7 mouse cellular contexts compared by ENCODE assay signal in the genomic region with DNA sequence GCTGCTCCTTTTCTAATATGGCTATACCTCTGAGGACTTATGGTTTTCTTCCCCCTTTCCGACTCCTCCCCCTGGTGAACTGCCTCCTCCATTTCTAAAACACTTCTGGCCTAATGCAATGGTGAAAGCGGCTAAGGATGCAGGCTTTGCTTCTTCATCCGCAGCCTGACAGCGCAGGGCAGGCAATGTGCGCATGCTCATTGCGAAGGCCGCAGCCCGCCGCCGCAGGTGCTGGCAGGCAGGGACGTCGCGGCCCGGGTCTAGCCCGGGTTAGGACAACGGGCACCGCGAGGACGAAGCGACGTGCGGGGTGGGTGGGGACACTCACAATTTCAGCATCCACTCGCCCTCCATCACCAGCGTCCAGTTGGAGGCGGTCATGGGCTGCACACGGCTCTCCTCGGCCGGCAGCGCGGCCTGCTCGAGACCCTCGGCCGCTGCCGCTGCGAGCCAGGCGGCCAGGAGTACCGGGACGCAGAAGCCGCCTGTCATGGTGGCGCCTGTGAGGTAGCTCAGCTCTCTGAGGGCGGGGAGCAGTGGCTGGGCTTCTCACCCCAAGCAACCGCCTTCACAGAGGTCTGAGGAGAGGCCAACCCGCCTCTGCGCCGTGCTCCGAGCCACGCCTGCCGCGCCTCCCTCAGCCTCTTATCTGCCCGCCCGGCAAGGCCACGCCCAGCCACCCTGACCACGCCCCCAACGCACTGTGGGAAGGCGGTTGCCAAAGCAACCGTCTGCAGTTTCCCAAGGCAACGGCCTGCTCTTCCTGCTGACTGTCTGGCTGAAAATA. TPM values are rescaled to one million over a fixed set of nuclear protein-coding genes. Genes with fewer than 3 reads are reported as not detected.
A peak's percentile ranks its signal among the peaks of the same experiment; 100 is the strongest.
DNase-seq lines count a peak whose midpoint lies in the region; ATAC-seq and TF ChIP-seq lines count a peak whose summit lies in the region.

Tmx4 (minus strand) TSS at position 632 of the 787 bp plus-strand sequence.

- peak within 1 kb of the TSS; percentile 72 for H3K9ac ChIP-seq in embryonic facial prominence, embryonic 12.5 days
- peak within 1 kb of the TSS; percentile 83 for H3K9ac ChIP-seq in limb, embryonic 12.5 days (replicated peaks)
- H3K9ac ChIP-seq in midbrain, embryonic 15.5 days, result peak within 1 kb of the TSS; percentile 81

- peak; percentile 89 for TF ChIP-seq POLR2A in kidney, adult 2 months (IDR thresholded peaks at IDR 0.05; ENCODE audit: low read depth, low read length)
- TF ChIP-seq POLR2A in spleen, adult 2 months (IDR thresholded peaks at IDR 0.05; ENCODE audit: low read depth, low read length), result peak; percentile 46

- H3K36me3 ChIP-seq in embryonic facial prominence, embryonic 12.5 days, result no peaks in the 10 kb centered on the region
- no peaks in the 10 kb centered on the region; the same call in 1 of the 2 replicates for H3K36me3 ChIP-seq in kidney, adult 2 months (ENCODE audit: control insufficient read depth, insufficient read depth, low read length)
- H3K36me3 ChIP-seq in limb, embryonic 12.5 days, result peaks cover 2% of the 10 kb centered on the region; the same call in 1 of the 2 replicates
- H3K36me3 ChIP-seq in midbrain, embryonic 15.5 days (replicated peaks), result no peaks in the 10 kb centered on the region; the same call in 1 of the 2 replicates
- H3K36me3 ChIP-seq in spleen, adult 2 months (ENCODE audit: control insufficient read depth, insufficient read depth, low read length), result no peaks in the 10 kb centered on the region

- no peak for TF ChIP-seq CTCF in kidney, adult 2 months (conservative IDR thresholded peaks at IDR 0.05; ENCODE audit: insufficient read depth, insufficient read length, low read depth, low read length)
- no peak for TF ChIP-seq CTCF in spleen, adult 2 months (IDR thresholded peaks at IDR 0.05; ENCODE audit: extremely low read depth, insufficient read depth, insufficient read length, insufficient replicate concordance)

- peak within 1 kb of the TSS; percentile 95 for H3K27ac ChIP-seq in embryonic facial prominence, embryonic 12.5 days
- peak within 1 kb of the TSS; percentile 72 for H3K27ac ChIP-seq in kidney, adult 2 months (ENCODE audit: insufficient read depth, low read depth, low read length)
- H3K27ac ChIP-seq in limb, embryonic 12.5 days, result peak within 1 kb of the TSS; percentile 98
- peak within 1 kb of the TSS; percentile 99 for H3K27ac ChIP-seq in midbrain, embryonic 15.5 days
- peak within 1 kb of the TSS; percentile 80 for H3K27ac ChIP-seq in spleen, adult 2 months (ENCODE audit: insufficient read depth, low read length)

- peak within 1 kb of the TSS; percentile 76 for H3K4me3 ChIP-seq in embryonic facial prominence, embryonic 12.5 days
- peak within 1 kb of the TSS; percentile 68 for H3K4me3 ChIP-seq in kidney, adult 2 months (ENCODE audit: insufficient read depth, low read depth, low read length)
- H3K4me3 ChIP-seq in limb, embryonic 12.5 days (replicated peaks), result peak within 1 kb of the TSS; percentile 79
- H3K4me3 ChIP-seq in midbrain, embryonic 15.5 days, result peak within 1 kb of the TSS; percentile 64
- peak within 1 kb of the TSS; percentile 91 for H3K4me3 ChIP-seq in spleen, adult 2 months (ENCODE audit: extremely low read depth, insufficient read depth, insufficient read length)

- H3K4me2 ChIP-seq in embryonic facial prominence, embryonic 12.5 days (replicated peaks), result peak within 1 kb of the TSS; percentile 60
- peak within 1 kb of the TSS; percentile 67 for H3K4me2 ChIP-seq in limb, embryonic 12.5 days
- peak within 1 kb of the TSS; percentile 69 for H3K4me2 ChIP-seq in midbrain, embryonic 15.5 days

- no peaks in the 10 kb centered on the region for H3K9me3 ChIP-seq in embryonic facial prominence, embryonic 12.5 days
- H3K9me3 ChIP-seq in limb, embryonic 12.5 days, result no peaks in the 10 kb centered on the region
- no peaks in the 10 kb centered on the region for H3K9me3 ChIP-seq in midbrain, embryonic 15.5 days

- no peaks in the 10 kb centered on the region for H3K27me3 ChIP-seq in embryonic facial prominence, embryonic 12.5 days
- H3K27me3 ChIP-seq in kidney, adult 2 months (replicated peaks; ENCODE audit: control insufficient read depth, insufficient read depth, low read length), result no peaks in the 10 kb centered on the region
- no peaks in the 10 kb centered on the region for H3K27me3 ChIP-seq in limb, embryonic 12.5 days
- H3K27me3 ChIP-seq in midbrain, embryonic 15.5 days (replicated peaks), result no peaks in the 10 kb centered on the region
- H3K27me3 ChIP-seq in spleen, adult 2 months (ENCODE audit: control insufficient read depth, insufficient read depth, low read length), result no peaks in the 10 kb centered on the region

- ATAC-seq in embryonic facial prominence, embryonic 12.5 days (ENCODE audit: insufficient number of reproducible peaks, insufficient read depth, low FRiP score, low TSS enrichment), result peak; percentile 99
- ATAC-seq in limb, embryonic 12.5 days (ENCODE audit: insufficient number of reproducible peaks, insufficient read depth, low FRiP score, low TSS enrichment, low read depth), result peak; percentile 100
- peak; percentile 98 for ATAC-seq in midbrain, embryonic 15.5 days (replicated peaks)

- DNase-seq in adrenal gland, postnatal 25 days, result peak; percentile 100
- DNase-seq in heart, adult 18-20 months, result peak; percentile 99
- DNase-seq in kidney, adult 2 months, result peak; percentile 99
- DNase-seq in spleen, adult 2 months (ENCODE audit: low read depth in 1 of 2, low spot score in 2 of 2), result peak; percentile 88 to 98

- H3K4me1 ChIP-seq in embryonic facial prominence, embryonic 12.5 days, result peaks cover 9% of the 10 kb centered on the region; the same call in 1 of the 2 replicates
- H3K4me1 ChIP-seq in kidney, adult 2 months (ENCODE audit: control insufficient read depth, insufficient read depth, low read length), result no peaks in the 10 kb centered on the region; the same call in 1 of the 2 replicates
- peaks cover 16% of the 10 kb centered on the region for H3K4me1 ChIP-seq in limb, embryonic 12.5 days (replicated peaks)
- H3K4me1 ChIP-seq in midbrain, embryonic 15.5 days, result peaks cover 46% of the 10 kb centered on the region
- H3K4me1 ChIP-seq in spleen, adult 2 months (ENCODE audit: control insufficient read depth, insufficient read depth, insufficient read length), result peaks cover 3% of the 10 kb centered on the region; the same call in 1 of the 2 replicates

- under 1% methylated on average over 57 of the region's 57 CpGs for WGBS in embryonic facial prominence, embryonic 12.5 days
- WGBS in kidney, adult 2 months, result under 1% methylated on average over 57 of the region's 57 CpGs
- WGBS in limb, embryonic 12.5 days, result under 1% methylated on average over 57 of the region's 57 CpGs
- under 1% methylated on average over 57 of the region's 57 CpGs for WGBS in midbrain, embryonic 15.5 days
- under 1% methylated on average over 57 of the region's 57 CpGs for WGBS in spleen, adult 2 months

RNA-seq across cellular contexts. Expression of gene Tmx4, which starts in this region (rescaled TPM):
- 30.4 and 40.6 TPM in 2 replicates for total RNA-seq in adrenal gland, postnatal 25 days (2021)
- polyA plus RNA-seq in embryonic facial prominence, embryonic 12.5 days (2016; fragmentation: Nextera tagmentation; extraction: Ambion mirVana), result 31.6 and 32.3 TPM in 2 replicates
- 10 to 100 TPM; 48.4 to 51.4 TPM for total RNA-seq in heart, adult 18-20 months (2021)
- polyA plus RNA-seq in kidney, adult 2 months (2012; rRNA removed), result 4.5 and 6.2 TPM in 2 replicates
- 25.5 and 25.9 TPM in 2 replicates for polyA plus RNA-seq in limb, embryonic 12.5 days (2016; fragmentation: Nextera tagmentation; extraction: Ambion mirVana)
- polyA plus RNA-seq in midbrain, embryonic 15.5 days (2015; fragmentation: Nextera tagmentation; extraction: Ambion mirVana), result 116 and 136 TPM in 2 replicates
- polyA plus RNA-seq in spleen, adult 2 months (2012; rRNA removed), result 3.4 and 5.0 TPM in 2 replicates

Comparison
In these comparisons a context has a peak if more than half of its experiments do, and no peak if none do; other contexts are left out.
1. Peak in every context shown above with its lines: DNase-seq, ATAC-seq, H3K4me3 ChIP-seq and H3K27ac ChIP-seq.